Mouse (Mus musculus) olfactory bulb, adult 2 months (tissue): ENCODE data around the gene Ndufs8. TPM values are rescaled to one million over a fixed set of nuclear protein-coding genes. Genes with fewer than 3 reads are reported as not detected.

ENCODE experiments used
- H3K27ac ChIP-seq: fragments of 200-500 bp; 2 replicates; pipeline ENCODE4 v1.5.1; 2012; ENCODE audit warnings: low read depth, low read length; ENCODE audit not compliant: insufficient read depth
- H3K4me1 ChIP-seq: fragments of 200-500 bp; 2 replicates; pipeline ENCODE4 v1.6.1; 2012; ENCODE audit warnings: low read length; ENCODE audit not compliant: control insufficient read depth, insufficient read depth
- H3K4me3 ChIP-seq: fragments of 200-500 bp; 2 replicates; pipeline ENCODE4 v1.5.1; 2012; ENCODE audit warnings: mild to moderate bottlenecking, low read depth, low read length, moderate library complexity; ENCODE audit not compliant: insufficient read depth
- CTCF ChIP-seq: fragments of 200-500 bp; IDR thresholded peaks from 2 replicates; pipeline ENCODE4 v1.5.1; 2012; ENCODE audit warnings: low read depth, mild to moderate bottlenecking, low read length, moderate library complexity; ENCODE audit not compliant: insufficient read depth
- POLR2A ChIP-seq: fragments of 200-500 bp; IDR thresholded peaks from 2 replicates; pipeline ENCODE4 v1.6.1; 2012; ENCODE audit warnings: mild to moderate bottlenecking, low read depth, low read length, moderate library complexity; ENCODE audit not compliant: insufficient read depth
- WGBS: fragments of 180-500 bp; shearing (Covaris S2); methylation state at CpG from one replicate; pipeline ENCODE4 v1.1.7; 2018; 5-methylcytosine and 5-hydroxymethylcytosine counted together
- polyA plus RNA-seq: library from polyadenylated mRNA; stranded (reverse); fragments of >200 nt; gene quantifications from 2 replicates; pipeline ENCODE4 v1.2.4, GENCODE M21; 2012; ENCODE audit warnings: low replicate concordance; ENCODE audit not compliant: missing spikeins, insufficient read depth, insufficient read length

Ndufs8 gene
- polyA plus RNA-seq, 1 experiment = not detected

GRCm38 (mm10) chr19:3882214-3882613 is 30.4 kb downstream of the Ndufs8 start:
- no peak overlapping the region for H3K27ac ChIP-seq
- WGBS = 38% methylated on average over 4 of the region's 4 CpGs
- TF ChIP-seq POLR2A (no peak), CTCF (no peak)
- no peak overlapping the region for H3K4me3 ChIP-seq
- no peaks in the 10 kb centered on the region; the same call in 1 of the 2 replicates for H3K4me1 ChIP-seq

GRCm38 (mm10) chr19:3880054-3880848 is 32.3 kb downstream of the Ndufs8 start:
- Histone ChIP-seq H3K4me3 (no peak overlapping the region), H3K4me1 (peaks cover 3% of the 10 kb centered on the region), H3K27ac (no peak overlapping the region)
- WGBS = 96% methylated on average over 6 of the region's 6 CpGs
- TF ChIP-seq POLR2A (no peak), CTCF (no peak)

- no peak overlapping the region for H3K4me3 ChIP-seq
- peaks cover 6% of the 10 kb centered on the region for H3K4me1 ChIP-seq
- no peak for TF ChIP-seq CTCF
- no peak for TF ChIP-seq POLR2A
- no peak overlapping the region for H3K27ac ChIP-seq
- WGBS = 78% methylated on average over 7 of the region's 7 CpGs
These were observed 37.5 kb downstream of the Ndufs8 start for GRCm38 (mm10) chr19:3875045-3875444.

GRCm38 (mm10) chr19:3872373-3872772 is 40.2 kb downstream of the Ndufs8 start:
- Histone ChIP-seq H3K4me3 (no peak overlapping the region), H3K4me1 (peaks cover 8% of the 10 kb centered on the region), H3K27ac (no peak overlapping the region)
- TF ChIP-seq POLR2A = no peak
- 67% methylated on average over 4 of the region's 4 CpGs for WGBS

GRCm38 (mm10) chr19:3871468-3871867 is 41.1 kb downstream of the Ndufs8 start:
- Histone ChIP-seq H3K4me3 (no peak overlapping the region), H3K27ac (no peak overlapping the region), H3K4me1 (peaks cover 8% of the 10 kb centered on the region)
- no peak for TF ChIP-seq CTCF
- TF ChIP-seq POLR2A = no peak

- no peak overlapping the region for H3K27ac ChIP-seq
- TF ChIP-seq POLR2A = no peak
- 82% methylated on average over 1 of the region's 1 CpGs for WGBS
- H3K4me1 ChIP-seq = peaks cover 4% of the 10 kb centered on the region
- no peak overlapping the region for H3K4me3 ChIP-seq
These were observed 44.3 kb downstream of the Ndufs8 start for GRCm38 (mm10) chr19:3868290-3868689.

GRCm38 (mm10) chr19:3864960-3865359 is 47.6 kb downstream of the Ndufs8 start:
- 88% methylated on average over 2 of the region's 2 CpGs for WGBS
- H3K4me3 ChIP-seq = no peak overlapping the region
- TF ChIP-seq POLR2A = no peak
- no peak for TF ChIP-seq CTCF
- peaks cover 4% of the 10 kb centered on the region; the same call in 1 of the 2 replicates for H3K4me1 ChIP-seq
- no peak overlapping the region for H3K27ac ChIP-seq

- H3K4me3 ChIP-seq = no peak overlapping the region
- H3K27ac ChIP-seq = no peak overlapping the region
- 48% methylated on average over 2 of the region's 2 CpGs for WGBS
- H3K4me1 ChIP-seq = peaks cover 2% of the 10 kb centered on the region; the same call in 1 of the 2 replicates
- no peak for TF ChIP-seq POLR2A
- no peak for TF ChIP-seq CTCF
These were observed 49.9 kb downstream of the Ndufs8 start for GRCm38 (mm10) chr19:3862713-3863112.

Other genes with a start within 250 kb of the Ndufs8 start
- not detected in 2 replicates for gene Lrp5, start 226.2 kb downstream of the Ndufs8 start, polyA plus RNA-seq
- not detected in 2 replicates for gene 1810055G02Rik, start 204.5 kb downstream of the Ndufs8 start, polyA plus RNA-seq
- gene Kmt5b, start 145.4 kb downstream of the Ndufs8 start, polyA plus RNA-seq = 90.0 TPM in 1 of 2 replicates, not detected in the other
- gene Chka, start 61.0 kb downstream of the Ndufs8 start, polyA plus RNA-seq = not detected in 2 replicates
- gene Tcirg1, start 5.6 kb downstream of the Ndufs8 start, polyA plus RNA-seq = not detected in 2 replicates
- gene Aldh3b1, start 17.0 kb upstream of the Ndufs8 start, polyA plus RNA-seq = not detected in 2 replicates
- not detected in 2 replicates for gene Unc93b1, start 22.4 kb upstream of the Ndufs8 start, polyA plus RNA-seq
- gene Aldh3b3, start 45.9 kb upstream of the Ndufs8 start, polyA plus RNA-seq = not detected in 2 replicates
- not detected in 2 replicates for gene Aldh3b2, start 59.6 kb upstream of the Ndufs8 start, polyA plus RNA-seq
- gene Acy3, start 73.8 kb upstream of the Ndufs8 start, polyA plus RNA-seq = not detected in 2 replicates
- not detected in 2 replicates for gene Tbx10, start 80.0 kb upstream of the Ndufs8 start, polyA plus RNA-seq
- not detected in 2 replicates for gene Nudt8, start 87.8 kb upstream of the Ndufs8 start, polyA plus RNA-seq
- not detected in 2 replicates for gene Gm49405, start 87.9 kb upstream of the Ndufs8 start, polyA plus RNA-seq
- gene Doc2g, start 90.5 kb upstream of the Ndufs8 start, polyA plus RNA-seq = not detected in 2 replicates
- gene Ndufv1, start 100.0 kb upstream of the Ndufs8 start, polyA plus RNA-seq = 777 TPM in 1 of 2 replicates, not detected in the other
- gene Gstp1, start 125.2 kb upstream of the Ndufs8 start, polyA plus RNA-seq = not detected in 2 replicates
- gene Gstp2, start 133.2 kb upstream of the Ndufs8 start, polyA plus RNA-seq = not detected in 2 replicates
- not detected in 2 replicates for gene Gstp3, start 146.8 kb upstream of the Ndufs8 start, polyA plus RNA-seq
- not detected in 2 replicates for gene Cabp2, start 168.8 kb upstream of the Ndufs8 start, polyA plus RNA-seq
- not detected in 2 replicates for gene Cdk2ap2, start 184.4 kb upstream of the Ndufs8 start, polyA plus RNA-seq
- gene Pitpnm1, start 187.2 kb upstream of the Ndufs8 start, polyA plus RNA-seq = not detected in 2 replicates
- gene Aip, start 213.1 kb upstream of the Ndufs8 start, polyA plus RNA-seq = not detected in 2 replicates
- not detected in 2 replicates for gene Gpr152, start 227.0 kb upstream of the Ndufs8 start, polyA plus RNA-seq
- not detected in 2 replicates for gene Cabp4, start 231.3 kb upstream of the Ndufs8 start, polyA plus RNA-seq
- gene Coro1b, start 235.8 kb upstream of the Ndufs8 start, polyA plus RNA-seq = not detected in 2 replicates
- gene Ptprcap, start 240.8 kb upstream of the Ndufs8 start, polyA plus RNA-seq = 485 TPM in 1 of 2 replicates, not detected in the other